Mouse (Mus musculus) liver, embryonic 14.5 days (tissue): ENCODE results near the gene Tfip11.

ENCODE experiments used
- CTCF ChIP-seq: IDR thresholded peaks from 2 replicates; pipeline ENCODE4 v1.5.1; 2016; ENCODE audit warnings: antibody characterized with exemption, low read depth, control low read depth
- EP300 ChIP-seq: IDR thresholded peaks from 2 replicates; pipeline ENCODE4 v1.6.1; 2016; ENCODE audit warnings: antibody characterized with exemption, low read depth

DNA sequence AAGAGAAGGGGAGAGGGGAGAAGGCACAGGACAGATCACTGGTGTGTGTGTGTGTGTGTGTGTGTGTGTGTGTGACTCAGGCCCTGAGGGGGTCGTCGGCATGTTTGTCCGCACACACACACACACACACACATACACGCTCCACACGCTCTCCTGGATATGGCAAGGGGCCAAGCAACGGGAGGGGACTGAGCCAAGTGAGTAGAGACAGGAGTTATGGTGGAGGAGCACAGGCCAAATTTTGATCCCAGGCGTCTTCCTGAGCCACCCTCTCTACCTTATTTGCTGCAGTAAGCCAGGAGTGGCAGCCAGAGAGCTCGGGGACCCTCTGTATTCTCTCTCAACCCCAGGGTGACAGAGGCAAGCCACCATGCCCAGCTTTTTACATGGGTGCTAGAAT, 36.9 kb upstream of the Tfip11 start:
- TF ChIP-seq CTCF: no peak
- no peak for TF ChIP-seq EP300
